Mouse (Mus musculus) liver, postnatal 0 days (tissue): ENCODE data around the gene Tmem147.

Source experiments
- CTCF ChIP-seq: sonication (generic); IDR thresholded peaks from 2 replicates; pipeline ENCODE4 v1.5.1; 2016; ENCODE audit warnings: antibody characterized with exemption, low read depth
- EP300 ChIP-seq: IDR thresholded peaks from 2 replicates; pipeline ENCODE4 v1.6.1; 2016; ENCODE audit warnings: antibody characterized with exemption, low read depth, mild to moderate bottlenecking

DNA sequence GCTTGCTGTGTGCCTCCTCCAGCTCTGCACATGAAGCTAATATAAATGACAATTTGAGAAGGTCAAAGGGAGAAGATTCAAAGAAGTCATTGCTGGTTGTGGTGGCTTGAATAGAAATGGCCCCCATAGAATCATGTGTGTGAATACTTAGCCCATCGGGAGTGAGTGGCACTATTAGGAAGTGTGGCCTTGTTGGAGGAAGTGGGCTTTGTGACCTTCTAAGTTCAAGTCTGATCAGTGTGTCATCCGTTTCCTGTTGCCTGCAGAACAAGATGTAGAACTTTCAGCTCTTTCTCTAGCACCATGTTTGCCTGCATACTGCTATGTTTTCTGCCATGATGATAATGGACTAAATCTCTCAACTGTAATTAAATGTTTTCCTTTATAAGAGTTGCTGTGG, 45.9 kb downstream of the Tmem147 start:
- no peak for TF ChIP-seq EP300
- TF ChIP-seq CTCF, result no peak
